ENCODE assay signal across 8 mouse cellular contexts in the genomic region with DNA sequence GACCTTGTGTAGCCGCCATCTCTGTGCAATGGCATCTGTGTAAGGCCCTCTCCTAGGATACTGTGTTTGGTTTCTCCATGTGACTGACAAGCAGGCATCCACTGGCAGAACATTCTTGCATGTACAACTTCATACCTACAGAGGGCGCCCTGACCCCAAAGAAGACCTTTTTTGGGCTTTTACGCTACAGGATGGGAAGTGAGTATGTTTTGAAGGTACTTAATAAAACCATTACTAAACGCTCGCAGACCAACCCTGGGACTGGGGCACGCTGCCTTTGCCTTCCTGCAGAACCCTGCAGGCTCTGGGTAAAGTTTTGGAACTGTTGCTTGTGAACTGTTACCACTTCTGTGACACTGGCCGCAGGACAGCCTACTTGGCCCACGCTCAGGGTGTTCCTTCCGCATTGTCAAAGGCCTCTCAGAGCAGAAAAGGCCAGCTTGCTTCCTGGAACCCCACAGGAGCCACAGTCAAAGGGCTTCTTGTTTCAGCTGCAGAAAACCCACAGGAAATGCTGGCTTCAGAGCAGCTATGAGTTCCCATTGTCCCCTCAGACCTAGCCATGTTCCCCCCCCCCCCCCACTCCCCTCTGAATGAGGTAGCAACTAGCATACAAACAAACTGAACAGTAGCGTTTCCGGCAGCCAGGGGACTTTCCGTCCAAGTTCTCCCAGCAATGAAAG. TPM values are rescaled to one million over a fixed set of nuclear protein-coding genes. Genes with fewer than 3 reads are reported as not detected.
DNase-seq lines count a peak whose midpoint lies in the region; ATAC-seq lines count a peak whose summit lies in the region.

No protein-coding gene starts in this region.

- peak overlapping the region; percentile 43 for H3K4me2 ChIP-seq in heart, embryonic 15.5 days
- H3K4me2 ChIP-seq in liver, embryonic 11.5 days, result peak overlapping the region; percentile 47
- H3K4me2 ChIP-seq in stomach, embryonic 15.5 days, result no peak overlapping the region

- H3K4me1 ChIP-seq in heart, embryonic 15.5 days (replicated peaks), result peaks cover 17% of the 10 kb centered on the region
- 0 out of 2 replicates have a peak, but pooled peaks cover 2% of the 10 kb centered on the region for H3K4me1 ChIP-seq in liver, embryonic 11.5 days (replicated peaks; ENCODE audit: control insufficient read depth, insufficient read depth, low read length)
- 0 out of 2 replicates have a peak, but pooled peaks cover 4% of the 10 kb centered on the region for H3K4me1 ChIP-seq in stomach, embryonic 15.5 days

- H3K27ac ChIP-seq in heart, embryonic 15.5 days, result peak overlapping the region; percentile 79
- H3K27ac ChIP-seq in liver, embryonic 11.5 days (ENCODE audit: low read depth, low read length), result peak overlapping the region; percentile 66; the same call in 1 of the 2 replicates
- peak overlapping the region; percentile 46 for H3K27ac ChIP-seq in stomach, embryonic 15.5 days

- H3K4me3 ChIP-seq in heart, embryonic 15.5 days, result no peak overlapping the region
- no peak overlapping the region; the same call in 1 of the 2 replicates for H3K4me3 ChIP-seq in liver, embryonic 11.5 days (ENCODE audit: low read depth, low read length)
- H3K4me3 ChIP-seq in stomach, embryonic 15.5 days (replicated peaks), result no peak overlapping the region

- H3K9ac ChIP-seq in heart, embryonic 15.5 days, result no peak overlapping the region
- 0 out of 2 replicates have a peak overlapping the region, but pooled peaks have one; percentile 34 for H3K9ac ChIP-seq in liver, embryonic 11.5 days (ENCODE audit: low read depth, low read length)
- no peak overlapping the region for H3K9ac ChIP-seq in stomach, embryonic 15.5 days

- WGBS in heart, embryonic 15.5 days, result 27% methylated on average over 12 of the region's 12 CpGs
- WGBS in liver, embryonic 11.5 days, result 26% methylated on average over 12 of the region's 12 CpGs
- 36% methylated on average over 12 of the region's 12 CpGs for WGBS in stomach, embryonic 15.5 days

- no peaks in the 10 kb centered on the region for H3K27me3 ChIP-seq in heart, embryonic 15.5 days
- no peaks in the 10 kb centered on the region for H3K27me3 ChIP-seq in liver, embryonic 11.5 days (replicated peaks; ENCODE audit: control insufficient read depth, insufficient read depth, low read length)
- no peaks in the 10 kb centered on the region for H3K27me3 ChIP-seq in stomach, embryonic 15.5 days (replicated peaks)

- ATAC-seq in CD4-positive, CD25-positive, alpha-beta regulatory T cell, adult 4 months, result peak; percentile 71
- peak; percentile 82 for ATAC-seq in heart, embryonic 15.5 days (replicated peaks; ENCODE audit: insufficient number of reproducible peaks, insufficient read depth, low FRiP score, low read depth)
- ATAC-seq in liver, embryonic 11.5 days (replicated peaks; ENCODE audit: low FRiP score), result peak; percentile 49; the same call in 1 of the 2 replicates
- ATAC-seq in monocyte, adult 5-6 weeks (replicated peaks; ENCODE audit: insufficient number of reproducible peaks, low FRiP score, low TSS enrichment, poor library complexity, severe bottlenecking), result peak; percentile 63
- ATAC-seq in stomach, embryonic 15.5 days (ENCODE audit: insufficient read depth, low FRiP score, low read depth), result peak; percentile 47; the same call in 1 of the 2 replicates

- peak; percentile 89 for DNase-seq in brain, adult 2 months (ENCODE audit: low read depth, low spot score)
- peak; percentile 40 for DNase-seq in fibroblast of lung, adult 2 months (ENCODE audit: low read depth)
- DNase-seq in kidney, postnatal 10 days, result peak; percentile 78
- DNase-seq in liver, embryonic 11.5 days (ENCODE audit: low spot score), result peak; percentile 52

- no peaks in the 10 kb centered on the region for H3K36me3 ChIP-seq in heart, embryonic 15.5 days
- no peaks in the 10 kb centered on the region for H3K36me3 ChIP-seq in liver, embryonic 11.5 days (ENCODE audit: control insufficient read depth, insufficient read depth, low read length)
- no peaks in the 10 kb centered on the region for H3K36me3 ChIP-seq in stomach, embryonic 15.5 days

- no peaks in the 10 kb centered on the region for H3K9me3 ChIP-seq in heart, embryonic 15.5 days (replicated peaks)
- H3K9me3 ChIP-seq in liver, embryonic 11.5 days (ENCODE audit: control insufficient read depth, low read length), result no peaks in the 10 kb centered on the region
- H3K9me3 ChIP-seq in stomach, embryonic 15.5 days, result no peaks in the 10 kb centered on the region

RNA-seq across cellular contexts. Expression of a gene that starts 13.1 kb away (rescaled TPM):
- polyA plus RNA-seq in CD4-positive, CD25-positive, alpha-beta regulatory T cell, adult 4 months (2017; shearing (Covaris generic)), result under 1 TPM in 1 of 2 experiments, not detected in 1; 0.19 TPM
- polyA plus RNA-seq in heart, embryonic 15.5 days (2015; fragmentation: Nextera tagmentation; extraction: Ambion mirVana), result 2.7 and 3.3 TPM in 2 replicates
- 0.82 and 1.2 TPM in 2 replicates for polyA plus RNA-seq in liver, embryonic 11.5 days (2014; fragmentation: Nextera tagmentation; extraction: Ambion mirVana)
- total RNA-seq in monocyte, adult 5-6 weeks (2017), result 3.9 to 11.4 TPM (median 7.1 TPM) in 3 replicates
- polyA plus RNA-seq in stomach, embryonic 15.5 days (2015; fragmentation: Nextera tagmentation; extraction: Ambion mirVana), result 1.7 and 2.3 TPM in 2 replicates

RNA-seq across cellular contexts. Expression of a gene that starts 54.3 kb away (rescaled TPM):
- 10 to 100 TPM; 68.3 to 82.6 TPM for polyA plus RNA-seq in CD4-positive, CD25-positive, alpha-beta regulatory T cell, adult 4 months (2017; shearing (Covaris generic))
- polyA plus RNA-seq in heart, embryonic 15.5 days (2015; fragmentation: Nextera tagmentation; extraction: Ambion mirVana), result 77.3 and 91.1 TPM in 2 replicates
- polyA plus RNA-seq in liver, embryonic 11.5 days (2014; fragmentation: Nextera tagmentation; extraction: Ambion mirVana), result 113 and 115 TPM in 2 replicates
- 61.3 to 84.4 TPM (median 71.8 TPM) in 3 replicates for total RNA-seq in monocyte, adult 5-6 weeks (2017)
- polyA plus RNA-seq in stomach, embryonic 15.5 days (2015; fragmentation: Nextera tagmentation; extraction: Ambion mirVana), result 111 and 117 TPM in 2 replicates
